Comparison of ENCODE assay signal across 18 mouse cellular contexts in the genomic region with DNA sequence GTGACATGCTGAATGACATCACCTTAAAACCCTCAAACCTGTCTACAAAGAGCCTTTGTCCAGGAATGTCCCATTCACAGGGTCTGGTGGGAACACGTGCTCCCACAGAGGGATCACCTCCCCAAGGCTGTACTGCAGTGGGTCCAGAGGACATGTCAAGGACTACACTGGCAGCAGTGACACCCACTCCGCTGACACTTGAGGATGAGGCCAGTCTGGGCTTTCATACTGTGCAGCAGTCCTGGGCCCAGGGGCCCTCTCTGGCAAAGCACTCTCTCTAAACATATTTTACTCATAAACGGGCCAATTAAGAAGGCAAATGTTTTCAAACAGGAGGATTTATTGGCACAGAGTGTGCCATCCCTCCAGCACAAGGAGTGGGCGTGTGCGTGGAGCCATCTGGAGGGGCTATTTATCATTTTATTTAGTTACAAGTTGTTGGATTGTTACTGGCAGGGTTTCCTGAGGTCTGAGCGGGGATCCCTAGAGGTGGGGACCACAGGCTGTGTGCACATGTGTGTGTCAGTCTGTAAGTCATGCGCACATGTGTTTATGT. TPM values are rescaled to one million over a fixed set of nuclear protein-coding genes. Genes with fewer than 3 reads are reported as not detected.
DNase-seq lines count a peak whose midpoint lies in the region; ATAC-seq and TF ChIP-seq lines count a peak whose summit lies in the region.
"Had no signal": no experiment of that assay in that cellular context is flagged by ENCODE, and none has a peak within 500 bp of the region (broad histone marks: within the 10 kb centered on the region; RNA-seq: fewer than 3 reads in every experiment).

No protein-coding gene starts in this region.

- H3K27me3 ChIP-seq in forebrain, embryonic 13.5 days, result peaks cover 4% of the 10 kb centered on the region; the same call in 1 of the 2 replicates
- no peaks in the 10 kb centered on the region for H3K27me3 ChIP-seq in forebrain, embryonic 11.5 days (ENCODE audit: control insufficient read depth, insufficient read depth, low read length)
- no peaks in the 10 kb centered on the region for H3K27me3 ChIP-seq in forebrain, postnatal 0 days (ENCODE audit: insufficient read depth, low read length)
- H3K27me3 ChIP-seq: stomach, embryonic 15.5 days had no signal

- peaks cover 14% of the 10 kb centered on the region for H3K4me1 ChIP-seq in forebrain, embryonic 13.5 days
- H3K4me1 ChIP-seq in forebrain, embryonic 11.5 days (replicated peaks; ENCODE audit: control insufficient read depth, insufficient read depth, low read length), result no peaks in the 10 kb centered on the region; the same call in 1 of the 2 replicates
- H3K4me1 ChIP-seq in forebrain, postnatal 0 days (ENCODE audit: insufficient read depth), result no peaks in the 10 kb centered on the region

- H3K9me3 ChIP-seq in forebrain, embryonic 13.5 days (replicated peaks), result no peaks in the 10 kb centered on the region
- H3K9me3 ChIP-seq in forebrain, embryonic 11.5 days (ENCODE audit: control insufficient read depth, low read length), result no peaks in the 10 kb centered on the region
- no peaks in the 10 kb centered on the region for H3K9me3 ChIP-seq in forebrain, postnatal 0 days (ENCODE audit: low read length)
- H3K9me3 ChIP-seq: G1E; limb, embryonic 12.5 days; midbrain, embryonic 12.5 days; stomach, embryonic 15.5 days had no signal

- 74% methylated on average over 7 of the region's 7 CpGs for WGBS in forebrain, embryonic 13.5 days
- 81% methylated on average over 7 of the region's 7 CpGs for WGBS in forebrain, embryonic 11.5 days
- WGBS in forebrain, postnatal 0 days, result 46% methylated on average over 7 of the region's 7 CpGs

- peak; percentile 68 for ATAC-seq in forebrain, embryonic 13.5 days
- no peak for ATAC-seq in forebrain, embryonic 11.5 days (replicated peaks; ENCODE audit: low FRiP score)
- 0 out of 2 replicates have a peak, but pooled peaks have one; percentile 32 for ATAC-seq in forebrain, postnatal 0 days

- no peak overlapping the region for H3K27ac ChIP-seq in forebrain, embryonic 13.5 days
- no peak overlapping the region for H3K27ac ChIP-seq in forebrain, embryonic 11.5 days (ENCODE audit: low read depth, low read length)
- H3K27ac ChIP-seq in forebrain, postnatal 0 days (ENCODE audit: low read depth, low read length), result no peak overlapping the region
- H3K27ac ChIP-seq: limb, embryonic 12.5 days; macrophage; midbrain, embryonic 12.5 days; stomach, embryonic 15.5 days had no signal

- H3K9ac ChIP-seq in forebrain, embryonic 13.5 days, result 0 out of 2 replicates have a peak overlapping the region, but pooled peaks have one; percentile 5
- H3K9ac ChIP-seq in forebrain, embryonic 11.5 days (ENCODE audit: low read length), result no peak overlapping the region
- no peak overlapping the region for H3K9ac ChIP-seq in forebrain, postnatal 0 days
- H3K9ac ChIP-seq: limb, embryonic 12.5 days; midbrain, embryonic 12.5 days; stomach, embryonic 15.5 days had no signal

- no peak overlapping the region for H3K4me2 ChIP-seq in forebrain, embryonic 13.5 days
- H3K4me2 ChIP-seq in forebrain, embryonic 11.5 days (ENCODE audit: low read depth, low read length, severe bottlenecking), result no peak overlapping the region
- no peak overlapping the region for H3K4me2 ChIP-seq in forebrain, postnatal 0 days (ENCODE audit: low read depth)
- H3K4me2 ChIP-seq: limb, embryonic 12.5 days; midbrain, embryonic 12.5 days; stomach, embryonic 15.5 days had no signal

- no peaks in the 10 kb centered on the region for H3K36me3 ChIP-seq in forebrain, embryonic 13.5 days (ENCODE audit: poor library complexity, severe bottlenecking)
- no peaks in the 10 kb centered on the region for H3K36me3 ChIP-seq in forebrain, embryonic 11.5 days (ENCODE audit: control insufficient read depth, insufficient read depth, low read length)
- H3K36me3 ChIP-seq in forebrain, postnatal 0 days (ENCODE audit: insufficient read depth), result no peaks in the 10 kb centered on the region
- H3K36me3 ChIP-seq: G1E; limb, embryonic 12.5 days; midbrain, embryonic 12.5 days; stomach, embryonic 15.5 days had no signal

- no peak for TF ChIP-seq CTCF in forebrain, postnatal 0 days (IDR thresholded peaks at IDR 0.05; ENCODE audit: low read depth)

- no peak for DNase-seq in forebrain, embryonic 11.5 days (ENCODE audit: low spot score)
- DNase-seq in layer of hippocampus, adult 11-12 months (ENCODE audit: low spot score), result peak; percentile 39
- DNase-seq in layer of hippocampus, postnatal 25 days (ENCODE audit: extremely low spot score in 1 of 2, low spot score in 1 of 2), result no peak
- peak; percentile 42 for DNase-seq in brain, adult 2 months (ENCODE audit: low read depth, low spot score)
- DNase-seq in forebrain, postnatal 0 days, result peak; percentile 52
- DNase-seq in yolk sac, embryonic 10.5 days (ENCODE audit: low spot score), result no peak
- DNase-seq: adrenal gland, postnatal 10 days; embryo, embryonic 11 days; heart, postnatal 14 days; spleen, adult 18-20 months had no signal

- H3K4me3 ChIP-seq in forebrain, embryonic 13.5 days, result no peak overlapping the region
- H3K4me3 ChIP-seq in forebrain, embryonic 11.5 days (ENCODE audit: low read depth, low read length), result no peak overlapping the region
- H3K4me3 ChIP-seq in forebrain, postnatal 0 days (ENCODE audit: low read depth, low read length), result no peak overlapping the region
- H3K4me3 ChIP-seq: erythroblast, embryonic 14.5 days; limb, embryonic 12.5 days; midbrain, embryonic 12.5 days; myocyte; stomach, embryonic 15.5 days had no signal

RNA-seq across cellular contexts. Expression of gene Chmp4b, which starts 56.4 kb away (rescaled TPM):
- polyA plus RNA-seq in forebrain, embryonic 13.5 days (2015; fragmentation: Nextera tagmentation; extraction: Ambion mirVana), result 22.4 and 24.9 TPM in 2 replicates
- 13.3 and 16.7 TPM in 2 replicates for polyA plus RNA-seq in forebrain, embryonic 11.5 days (2014; fragmentation: Nextera tagmentation; extraction: Ambion mirVana)
- total RNA-seq in layer of hippocampus, postnatal 25 days (2021), result 100 to 1,000 TPM; 206 to 232 TPM
- 176 and 191 TPM in 2 replicates for total RNA-seq in forebrain, postnatal 0 days (2014; rRNA removed)
- polyA plus RNA-seq in forebrain, postnatal 0 days (2015; fragmentation: Nextera tagmentation; extraction: Ambion mirVana), result 28.9 and 29.4 TPM in 2 replicates

Comparison
In these comparisons a context has a peak if more than half of its experiments do, and no peak if none do; other contexts are left out.
1. DNase-seq: peak in layer of hippocampus, adult 11-12 months (single experiment), brain, adult 2 months (single experiment) and forebrain, postnatal 0 days (single experiment); none in forebrain, embryonic 11.5 days (single experiment), layer of hippocampus, postnatal 25 days (0 of 2) and yolk sac, embryonic 10.5 days (single experiment).